Mouse (Mus musculus): ENCODE data around the gene Rtkn. TPM values are rescaled to one million over a fixed set of nuclear protein-coding genes. Genes with fewer than 3 reads are reported as not detected.

The Rtkn gene
- total and polyA plus RNA-seq, 3 experiments: 5.4 to 8.3 TPM; not detected in 1

GRCm38 (mm10) chr6:83108762-83109668 lies 26.2 kb upstream of the Rtkn start, which contains the start of gene Mrpl53:
TSS of gene Mrpl53 (plus strand) at chr6:83109040.
- no peaks in the 10 kb centered on the region; a peak in 1 of 4 replicates for H3K4me1 ChIP-seq (ENCODE audit: control insufficient read depth in 1 of 2, insufficient read depth in 2 of 2, low read length in 2 of 2)
- H3K79me2 ChIP-seq (ENCODE audit: control insufficient read depth, insufficient read depth, low read length, poor library complexity): peaks cover 12% of the 10 kb centered on the region
- peak within 1 kb of the TSS; percentile 79 to 93 for H3K4me3 ChIP-seq (ENCODE audit: control insufficient read depth in 1 of 2, insufficient read depth in 1 of 2, low read depth in 2 of 2, low read length in 2 of 2)
- peak within 1 kb of the TSS; percentile 75 for H3K27ac ChIP-seq (ENCODE audit: control insufficient read depth, low read depth, low read length)
- H3K9ac ChIP-seq (ENCODE audit: control insufficient read depth, low read depth, low read length, poor library complexity, severe bottlenecking): peak within 1 kb of the TSS; percentile 86
- peak; percentile 84 for DNase-seq (ENCODE audit: low read depth, low spot score)
- TF ChIP-seq MAX (IDR thresholded peaks at IDR 0.05; ENCODE audit: low read length): 0 out of 2 replicates have a peak, but pooled peaks have one; percentile 39
- TF ChIP-seq EP300 (IDR thresholded peaks at IDR 0.05; ENCODE audit: low read depth in 1 of 2, low read length in 2 of 2): no peak
- TF ChIP-seq MXI1 (IDR thresholded peaks at IDR 0.05; ENCODE audit: low read depth, low read length): no peak; the same call in 1 of the 2 replicates
- peak; percentile 84; the same call in 1 of the 2 replicates for TF ChIP-seq POLR2AphosphoS5 (IDR thresholded peaks at IDR 0.05; ENCODE audit: borderline replicate concordance, low read depth, low read length)
- no peak for TF ChIP-seq ZC3H11A (IDR thresholded peaks at IDR 0.05; ENCODE audit: low read depth, low read length)
- peak; percentile 95 for TF ChIP-seq HCFC1 (IDR thresholded peaks at IDR 0.05; ENCODE audit: low read depth, low read length)
- TF ChIP-seq UBTF (IDR thresholded peaks at IDR 0.05; ENCODE audit: borderline replicate concordance, insufficient read depth, low read depth, low read length): 0 out of 2 replicates have a peak, but pooled peaks have one; percentile 86
- peak; percentile 53 for TF ChIP-seq TCF12 (IDR thresholded peaks at IDR 0.05; ENCODE audit: low read depth, low read length)
- TF ChIP-seq POLR2A (IDR thresholded peaks at IDR 0.05; ENCODE audit: control insufficient read depth in 1 of 2, insufficient read depth in 1 of 2, low read depth in 1 of 2, low read length in 2 of 2, poor library complexity in 1 of 2): peak; percentile 67 to 94; a peak in 3 of 4 replicates
- no peak for TF ChIP-seq NRF1 (IDR thresholded peaks at IDR 0.05; ENCODE audit: insufficient read depth, low read depth, low read length, poor library complexity, severe bottlenecking)
- no peak for TF ChIP-seq ZMIZ1 (IDR thresholded peaks at IDR 0.05; ENCODE audit: low read depth, low read length)
- 0 out of 2 replicates have a peak, but pooled peaks have one; percentile 64 for TF ChIP-seq SIN3A (IDR thresholded peaks at IDR 0.05; ENCODE audit: low read length)
- peak; percentile 55; the same call in 1 of the 2 replicates for TF ChIP-seq ELF1 (IDR thresholded peaks at IDR 0.05; ENCODE audit: low read depth, low read length)
- TF ChIP-seq MYC (IDR thresholded peaks at IDR 0.05; ENCODE audit: low read depth, low read length): 0 out of 2 replicates have a peak, but pooled peaks have one; percentile 41
- TF ChIP-seq TBP (IDR thresholded peaks at IDR 0.05; ENCODE audit: low read depth, low read length): peak; percentile 67
- TF ChIP-seq CTCF (IDR thresholded peaks at IDR 0.05 in 2 of 3, conservative IDR thresholded peaks at IDR 0.05 in 1 of 3; ENCODE audit: control insufficient read depth in 1 of 3, insufficient read depth in 1 of 3, low read depth in 2 of 3, low read length in 3 of 3, poor library complexity in 1 of 3, severe bottlenecking in 1 of 3): 0 out of 6 replicates have a peak, but pooled peaks of 1 of the 3 experiments have one; percentile 0
- peak; percentile 9 for TF ChIP-seq ZKSCAN1 (IDR thresholded peaks at IDR 0.05; ENCODE audit: low read depth, low read length)
- TF ChIP-seq POLR2AphosphoS2 (IDR thresholded peaks at IDR 0.05; ENCODE audit: low read length): peak; percentile 90
- TF ChIP-seq NELFE (IDR thresholded peaks at IDR 0.05; ENCODE audit: low read depth, low read length): peak; percentile 87
- TF ChIP-seq MAZ (IDR thresholded peaks at IDR 0.05; ENCODE audit: low read depth, low read length): 0 out of 2 replicates have a peak, but pooled peaks have one; percentile 51
- no peak for TF ChIP-seq SMC3 (IDR thresholded peaks at IDR 0.05; ENCODE audit: low read depth, low read length)
- peaks cover 0 to 9% of the 10 kb centered on the region in 2 experiments; a peak in 3 of 4 replicates for H3K36me3 ChIP-seq (ENCODE audit: control insufficient read depth in 1 of 2, insufficient read depth in 2 of 2, low read length in 2 of 2)
- no peaks in the 10 kb centered on the region for H3K27me3 ChIP-seq (ENCODE audit: control insufficient read depth in 1 of 2, insufficient read depth in 2 of 2, low read length in 2 of 2)
- H3K9me3 ChIP-seq (replicated peaks; ENCODE audit: insufficient read depth, low read length): no peaks in the 10 kb centered on the region

Data from MEL (cell line).